Mouse (Mus musculus): Measurements from ENCODE around the gene Zbtb20. TPM values are rescaled to one million over a fixed set of nuclear protein-coding genes. Genes with fewer than 3 reads are reported as not detected.

Zbtb20 gene
- total RNA-seq, 2 experiments from 2014 or later: 8.1 to 9.4 TPM

DNA sequence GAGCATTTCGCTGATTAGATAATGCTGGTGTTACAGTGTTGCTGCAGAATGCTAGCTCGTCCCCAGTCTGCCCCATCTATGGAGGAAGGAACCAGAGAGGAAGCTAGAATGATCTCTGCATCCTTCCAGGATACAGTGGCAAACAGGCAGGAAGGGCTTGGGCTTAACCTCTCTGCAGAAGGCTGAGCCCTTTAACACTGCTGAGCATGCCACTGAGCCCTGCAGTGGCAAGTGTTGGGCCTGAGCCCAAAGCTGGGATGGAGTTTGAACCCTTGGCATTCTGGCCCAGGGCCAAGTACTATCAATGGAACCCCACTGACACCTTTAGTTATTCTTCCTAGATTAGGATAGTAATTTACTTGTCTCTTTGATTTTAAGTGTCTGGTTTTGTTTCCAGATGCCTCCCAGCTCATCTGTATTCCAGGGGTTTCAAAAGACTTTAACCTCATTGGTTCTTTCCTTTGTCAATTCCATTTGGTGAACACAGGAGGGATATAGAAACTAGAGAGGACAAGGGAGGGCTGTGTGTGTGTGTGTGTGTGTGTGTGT lies 532.0 kb downstream of the Zbtb20 start:
- ATAC-seq (replicated peaks; ENCODE audit: low FRiP score, low TSS enrichment, poor library complexity, severe bottlenecking): no peak

DNA sequence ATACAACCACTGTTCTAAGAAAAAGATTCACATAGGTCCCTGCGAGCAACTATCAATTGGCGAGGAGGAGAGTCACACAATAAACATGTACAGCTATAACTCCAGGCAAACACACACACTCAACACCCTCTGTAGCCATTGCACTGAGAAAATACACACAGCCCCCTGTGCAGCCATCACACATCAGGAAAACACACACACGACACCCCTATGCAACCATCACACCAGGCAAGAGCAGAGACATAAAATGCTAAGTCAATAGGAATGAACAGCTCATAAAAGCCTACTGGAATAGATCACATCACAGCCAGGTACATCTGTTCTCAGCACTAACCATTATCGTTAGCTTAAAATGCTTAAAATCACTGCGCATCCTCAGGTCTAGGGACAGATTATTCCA lies 532.9 kb downstream of the Zbtb20 start:
- ATAC-seq (replicated peaks; ENCODE audit: low FRiP score, low TSS enrichment, poor library complexity, severe bottlenecking): no peak

DNA sequence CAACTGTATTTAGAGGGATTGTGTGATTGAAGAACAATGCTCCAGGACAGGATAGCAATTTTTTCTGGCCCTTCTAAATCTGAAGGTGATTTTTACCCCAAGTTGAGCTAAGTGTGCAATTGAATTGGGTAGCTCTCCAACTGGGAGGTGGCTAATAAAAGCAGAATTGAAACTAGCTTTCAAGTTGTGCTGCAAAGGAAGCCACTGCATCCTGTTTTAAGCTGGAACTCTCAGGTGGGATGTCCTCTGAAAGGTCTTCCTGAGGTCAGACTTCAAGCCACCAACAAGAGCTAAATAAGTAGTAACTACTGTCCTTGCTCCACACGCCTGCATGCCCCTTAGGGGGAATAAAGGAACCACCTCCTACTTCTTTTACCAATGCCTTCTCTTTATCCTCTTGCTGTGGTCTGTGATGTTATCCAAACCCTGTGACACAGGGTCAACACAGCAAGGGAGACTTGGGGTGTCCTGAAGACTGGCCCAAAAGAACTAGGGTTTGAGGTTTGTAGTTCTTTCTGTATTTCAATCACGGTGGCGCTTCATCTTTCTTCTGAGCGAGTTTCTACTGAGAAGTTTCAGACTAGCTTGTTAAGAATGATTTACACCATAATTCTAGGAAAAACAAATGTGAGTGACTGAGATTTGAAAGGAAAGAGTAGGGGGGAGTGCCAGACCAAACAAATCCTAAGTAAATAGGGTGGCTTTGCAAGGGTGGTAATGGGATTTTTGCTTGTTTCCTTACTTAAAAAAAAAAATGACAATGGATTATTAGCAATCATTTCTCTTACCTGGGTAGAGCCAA lies 533.6 kb downstream of the Zbtb20 start:
- ATAC-seq (replicated peaks; ENCODE audit: low FRiP score, low TSS enrichment, poor library complexity, severe bottlenecking): no peak

DNA sequence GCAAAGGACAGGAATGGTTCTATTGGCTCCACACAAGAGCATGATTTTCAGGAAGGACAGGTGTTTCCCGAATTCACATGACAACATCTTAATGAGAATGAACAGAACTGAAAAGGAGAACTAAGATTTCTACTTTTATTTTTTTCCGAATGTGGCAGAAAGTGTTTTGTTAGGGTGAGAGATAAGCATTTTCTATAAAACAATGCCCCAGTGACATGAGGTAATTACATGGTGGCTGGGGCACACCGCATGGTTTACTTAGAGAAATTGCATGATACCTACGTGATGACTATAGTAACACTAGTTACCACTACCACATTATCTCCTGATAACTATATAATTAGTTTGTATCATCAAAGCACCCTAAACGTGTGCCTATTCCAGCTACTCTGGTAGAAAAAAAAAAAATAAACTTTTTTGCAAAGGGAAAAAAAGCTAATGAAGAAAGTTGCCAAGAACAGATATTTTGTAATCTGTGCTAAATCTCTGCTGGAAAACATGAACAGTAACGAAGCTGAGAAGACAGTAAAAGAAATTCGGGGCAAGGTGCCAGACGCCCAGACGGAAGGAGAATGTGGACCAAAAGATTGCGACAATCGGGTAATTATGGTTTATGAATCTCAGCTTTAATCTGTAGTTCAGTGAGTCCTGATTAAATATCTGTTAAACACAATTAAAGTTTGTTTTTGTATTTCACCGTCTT lies 534.4 kb downstream of the Zbtb20 start:
- no peak for ATAC-seq (replicated peaks; ENCODE audit: low FRiP score, low TSS enrichment, poor library complexity, severe bottlenecking)

DNA sequence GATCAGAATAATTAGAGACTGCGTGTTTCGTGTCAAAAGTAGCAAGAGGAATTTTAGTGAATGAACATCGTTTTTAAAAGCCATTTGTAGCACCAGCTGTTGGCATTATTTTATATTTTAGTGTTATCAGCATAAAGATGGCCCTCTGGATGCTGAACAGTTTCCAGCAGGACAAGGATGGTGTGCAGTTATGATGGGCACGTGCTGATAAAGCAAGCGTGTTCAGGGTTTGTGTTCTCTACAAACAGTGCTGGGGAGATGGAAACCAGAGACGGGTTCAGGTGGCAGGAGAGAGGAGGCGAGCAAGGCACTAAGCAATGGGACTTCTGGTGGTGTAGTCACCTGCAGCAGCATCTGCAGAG lies 534.9 kb downstream of the Zbtb20 start:
- no peak for ATAC-seq (replicated peaks; ENCODE audit: low FRiP score, low TSS enrichment, poor library complexity, severe bottlenecking)

DNA sequence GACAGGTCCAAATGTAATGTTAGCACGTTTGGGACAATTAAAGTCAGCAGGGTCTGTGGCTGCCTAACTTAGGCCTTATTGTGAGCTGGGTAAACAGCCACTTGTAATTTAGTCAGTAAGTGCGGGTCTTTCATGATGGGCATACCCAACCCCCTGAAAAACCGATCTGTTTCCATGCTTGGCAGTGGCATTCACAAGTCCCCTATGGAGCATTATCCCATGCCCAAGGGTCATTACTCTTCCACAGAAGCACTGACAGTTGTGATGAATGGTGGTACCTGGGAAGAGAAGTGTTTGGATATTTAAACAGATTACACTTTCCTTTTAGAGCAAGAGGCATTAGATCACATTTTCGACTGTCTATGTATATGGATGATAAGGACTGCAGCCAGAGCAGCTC lies 540.2 kb downstream of the Zbtb20 start:
- no peak for ATAC-seq (replicated peaks; ENCODE audit: low FRiP score, low TSS enrichment, poor library complexity, severe bottlenecking)

DNA sequence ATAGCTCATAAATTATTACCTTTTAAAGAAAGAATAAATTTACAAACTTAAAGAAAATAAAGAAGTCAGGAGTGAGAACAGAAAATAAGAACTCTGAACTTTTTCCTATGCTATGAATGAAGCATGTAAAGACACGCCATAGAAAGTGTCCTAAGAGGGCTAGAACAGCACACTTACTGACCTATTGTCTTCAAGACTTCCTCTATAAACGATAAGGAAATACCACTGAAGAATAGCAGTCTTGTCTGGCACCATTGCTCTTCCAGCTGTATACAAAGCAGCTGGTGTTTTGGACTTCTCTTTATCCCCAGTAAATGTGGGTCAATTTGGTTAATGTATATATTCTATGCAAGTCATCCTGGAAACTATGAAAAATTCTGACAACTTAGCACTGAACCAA lies 544.2 kb downstream of the Zbtb20 start:
- ATAC-seq (replicated peaks; ENCODE audit: low FRiP score, low TSS enrichment, poor library complexity, severe bottlenecking): no peak

DNA sequence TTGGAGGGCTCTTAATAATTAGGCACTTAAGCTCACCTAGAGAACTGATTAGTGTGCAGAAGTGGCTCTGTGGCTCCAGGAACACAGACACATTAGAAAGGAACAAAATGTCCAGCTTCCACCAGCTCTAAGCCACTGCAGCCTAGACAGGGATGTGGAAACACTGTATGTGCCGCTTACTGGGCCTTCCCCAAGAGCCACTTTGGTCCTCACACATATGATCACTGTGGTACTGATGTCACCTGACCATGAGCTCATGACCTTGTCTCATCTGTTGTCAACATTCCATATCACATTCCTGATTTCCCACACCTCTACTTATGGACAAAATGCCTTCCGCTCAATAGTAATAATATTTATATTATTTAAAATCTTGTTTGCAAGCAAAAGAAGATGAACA lies 553.3 kb downstream of the Zbtb20 start:
- no peak for ATAC-seq (replicated peaks; ENCODE audit: low FRiP score, low TSS enrichment, poor library complexity, severe bottlenecking)

DNA sequence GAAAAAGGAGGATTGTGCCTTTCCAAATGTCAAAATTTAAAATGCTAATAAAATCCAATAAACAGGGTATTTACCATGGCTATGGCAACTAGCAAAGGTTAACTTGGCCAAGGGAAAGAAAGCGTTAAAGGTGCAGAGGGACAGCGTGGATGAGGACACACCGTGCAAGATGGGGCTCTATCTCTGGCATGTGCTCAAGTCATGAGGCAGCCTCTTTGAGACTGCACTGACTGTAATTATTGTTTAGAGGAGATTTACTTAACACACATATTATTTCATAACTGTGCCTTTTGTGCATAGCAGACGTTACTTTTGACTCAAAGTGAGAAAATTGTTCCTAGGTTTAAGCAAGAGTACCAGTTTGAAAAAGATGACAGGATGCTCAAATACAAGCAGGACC lies 554.3 kb downstream of the Zbtb20 start:
- ATAC-seq (replicated peaks; ENCODE audit: low FRiP score, low TSS enrichment, poor library complexity, severe bottlenecking): no peak

DNA sequence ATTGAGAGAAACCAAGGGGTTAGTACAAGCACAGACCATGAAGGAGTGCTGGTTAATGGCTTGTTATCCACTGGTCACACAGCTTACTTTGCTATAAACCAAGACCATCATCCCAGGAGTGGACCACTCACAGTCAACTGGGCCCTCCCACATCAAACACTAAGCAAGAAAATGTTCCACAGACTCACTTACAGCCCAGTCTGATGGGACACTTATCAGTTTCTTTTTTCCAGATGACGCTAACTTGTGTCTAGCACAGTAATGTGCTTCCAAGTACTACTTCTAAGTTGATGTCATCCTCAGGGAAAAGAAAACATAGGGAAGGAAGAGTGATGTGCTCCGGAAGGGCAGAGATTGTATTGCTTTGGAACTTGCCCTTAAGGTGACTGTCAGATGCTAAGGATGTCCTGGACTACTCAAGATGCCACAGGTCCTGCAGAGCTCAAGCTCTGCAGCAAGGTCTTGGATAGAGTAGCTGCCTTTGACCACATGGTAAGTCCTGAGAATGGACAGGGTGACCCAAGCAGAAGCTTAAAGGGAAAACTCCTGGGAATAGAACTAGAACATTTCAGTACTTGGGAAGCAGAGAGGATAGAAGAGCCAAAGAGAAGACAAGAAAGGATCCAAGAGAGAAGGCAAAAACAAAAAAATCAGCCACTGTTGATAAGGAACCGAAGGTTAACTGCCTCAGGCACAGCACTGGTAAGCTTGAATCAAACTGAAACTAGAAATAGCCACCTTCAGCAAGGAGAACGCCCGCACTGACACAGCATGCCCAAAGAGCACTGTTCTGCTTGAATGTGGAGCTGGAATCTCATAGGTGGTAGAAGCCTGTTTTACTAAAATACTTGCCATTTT lies 556.1 kb downstream of the Zbtb20 start:
- ATAC-seq (replicated peaks; ENCODE audit: low FRiP score, low TSS enrichment, poor library complexity, severe bottlenecking): no peak; the same call in 1 of the 2 replicates

DNA sequence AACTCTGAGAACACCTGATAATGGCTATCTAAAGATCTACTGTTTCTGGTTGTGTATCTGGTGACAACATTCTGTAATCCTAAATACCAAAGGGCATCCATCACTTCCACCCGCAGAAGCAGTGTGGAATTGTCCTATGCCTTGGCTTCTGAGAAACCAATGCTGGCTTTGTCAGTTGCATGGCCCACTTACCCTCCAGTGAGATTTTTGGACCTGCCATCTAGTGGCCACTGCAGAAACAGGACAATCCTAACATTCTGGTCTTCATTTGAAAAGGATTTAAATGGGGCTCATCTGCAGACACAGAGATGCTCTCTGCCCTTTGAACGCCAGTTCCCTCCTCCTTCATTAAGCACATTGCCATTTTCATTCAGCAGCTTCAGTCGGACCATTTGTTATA lies 559.3 kb downstream of the Zbtb20 start:
- ATAC-seq (replicated peaks; ENCODE audit: low FRiP score, low TSS enrichment, poor library complexity, severe bottlenecking): 0 out of 2 replicates have a peak, but pooled peaks have one; percentile 57

DNA sequence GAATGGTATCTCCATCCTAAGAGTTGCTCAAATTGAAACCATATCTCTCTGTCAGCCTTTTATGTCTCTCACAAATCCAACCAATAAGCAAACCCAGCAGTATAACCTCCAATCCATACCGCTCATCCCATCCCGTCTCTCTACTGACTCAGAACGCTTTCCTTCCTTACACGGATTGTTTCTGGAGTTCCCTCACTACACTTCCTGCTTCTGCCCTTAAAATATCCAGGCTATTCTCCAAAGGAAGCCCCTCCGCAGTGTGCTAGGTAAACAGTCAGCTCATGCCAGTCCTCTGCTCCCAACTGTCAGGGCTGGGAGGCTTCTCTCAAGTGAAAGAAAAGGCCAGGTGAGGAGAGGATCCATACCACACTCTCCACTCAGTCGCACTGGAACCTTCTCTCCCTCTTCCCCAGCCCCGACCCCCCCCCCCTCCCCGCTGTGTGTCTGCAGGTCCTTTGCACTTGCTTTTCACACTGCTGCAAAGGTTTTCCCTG lies 563.2 kb downstream of the Zbtb20 start:
- no peak for ATAC-seq (replicated peaks; ENCODE audit: low FRiP score, low TSS enrichment, poor library complexity, severe bottlenecking)

DNA sequence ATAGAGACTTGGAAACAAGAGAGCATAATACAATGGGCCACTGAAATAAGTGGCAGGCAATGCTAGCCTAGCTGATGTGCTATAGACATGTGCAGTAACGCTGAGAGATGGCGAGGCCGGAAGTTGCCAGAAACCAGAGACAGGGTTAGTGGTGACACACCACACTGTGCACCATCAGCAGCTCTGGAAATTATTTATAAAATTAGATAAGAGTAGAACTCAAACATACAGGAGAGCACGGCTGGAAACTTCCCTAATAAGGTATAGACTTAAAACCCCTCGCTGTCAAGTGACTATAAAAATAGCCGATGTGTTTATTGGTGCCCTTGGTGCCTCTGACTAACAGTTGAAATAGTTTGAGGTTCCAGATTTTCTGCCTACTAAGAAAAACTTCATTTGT lies 565.7 kb downstream of the Zbtb20 start:
- no peak for ATAC-seq (replicated peaks; ENCODE audit: low FRiP score, low TSS enrichment, poor library complexity, severe bottlenecking)

DNA sequence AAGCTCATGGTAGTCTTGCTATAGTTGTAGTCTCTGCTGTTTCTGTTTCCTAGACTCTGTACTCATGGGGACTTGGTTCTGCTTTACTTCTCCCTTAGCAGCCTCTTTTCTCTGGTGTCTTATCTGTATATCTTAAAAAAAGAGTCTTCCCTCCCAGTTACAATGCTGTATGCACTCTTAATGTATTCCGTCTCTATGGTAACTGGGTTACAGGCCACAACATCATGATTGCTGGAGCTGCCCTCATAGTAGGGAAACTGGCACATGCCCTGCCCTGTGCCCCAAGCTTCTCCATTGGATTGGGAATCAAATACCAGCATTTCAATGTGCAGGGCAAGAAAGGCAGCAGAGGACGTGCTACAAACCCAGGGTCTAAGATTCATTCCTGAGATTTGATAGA lies 567.4 kb downstream of the Zbtb20 start:
- no peak for ATAC-seq (replicated peaks; ENCODE audit: low FRiP score, low TSS enrichment, poor library complexity, severe bottlenecking)

DNA sequence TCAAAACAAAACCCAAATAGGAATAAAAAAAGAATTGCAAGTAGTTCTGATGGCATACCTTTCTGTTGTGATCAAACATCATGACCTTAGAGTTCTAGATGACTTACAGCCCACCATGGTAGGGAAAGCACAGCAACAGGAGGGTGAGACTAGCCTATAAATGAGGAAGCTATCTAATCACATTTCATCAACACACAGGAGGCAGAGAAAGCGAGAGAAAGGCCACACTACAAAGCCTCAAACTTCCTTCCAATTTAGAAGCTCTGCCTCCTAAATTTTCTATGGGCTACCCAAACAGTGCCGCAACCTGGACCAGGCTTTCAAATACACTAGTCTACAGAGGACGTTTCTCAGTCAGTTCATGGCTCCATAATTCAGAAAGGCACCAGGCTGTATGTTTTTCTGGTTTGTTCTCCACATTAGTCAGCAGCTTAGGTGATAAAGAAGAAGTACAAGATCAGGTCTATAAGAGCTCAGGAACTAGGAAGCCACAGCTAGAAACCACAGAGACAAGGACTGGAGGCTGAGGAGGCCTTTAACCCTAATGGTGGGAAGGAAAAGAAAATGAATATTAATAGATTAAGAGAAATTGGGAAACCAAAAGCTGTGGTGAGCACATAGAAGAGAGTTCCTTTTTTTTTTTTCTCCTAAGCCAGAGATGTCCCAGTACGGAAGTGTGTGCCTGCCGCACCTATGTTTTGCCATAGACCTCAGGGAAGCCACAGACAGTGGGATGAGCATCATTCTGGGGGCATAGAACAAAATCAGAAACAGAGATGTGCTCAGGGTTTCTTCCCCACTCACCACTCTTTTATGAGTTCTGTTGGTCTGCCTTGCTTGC lies 572.7 kb downstream of the Zbtb20 start:
- peak; percentile 50 for ATAC-seq (replicated peaks; ENCODE audit: low FRiP score, low TSS enrichment, poor library complexity, severe bottlenecking)

DNA sequence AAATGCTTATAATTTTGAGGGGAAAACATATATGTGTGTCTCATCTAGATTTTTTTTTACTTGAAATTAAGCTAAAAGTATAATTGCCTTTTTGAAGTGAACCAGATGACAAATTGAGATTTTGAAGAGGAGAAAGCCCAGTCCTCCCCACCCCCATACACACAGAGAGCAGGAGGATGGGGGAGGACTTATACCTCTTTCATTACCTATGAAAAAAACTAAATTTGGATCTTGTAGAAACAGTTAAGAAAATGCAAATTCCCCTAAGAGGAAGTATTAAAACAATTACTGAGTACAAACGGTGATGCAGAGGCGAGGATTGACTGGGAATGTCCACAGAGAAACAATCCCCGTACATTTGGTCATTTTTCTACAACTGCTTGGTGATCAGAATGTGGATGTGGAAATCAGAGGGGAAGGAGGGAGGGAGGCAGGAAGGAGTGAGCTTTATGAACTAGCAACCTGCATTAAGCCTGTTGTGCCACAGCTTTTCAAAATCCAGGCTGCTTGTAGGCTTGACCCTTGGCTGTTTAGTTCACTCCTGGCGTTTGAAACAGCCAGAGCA lies 578.8 kb downstream of the Zbtb20 start:
- ATAC-seq (replicated peaks; ENCODE audit: low FRiP score, low TSS enrichment, poor library complexity, severe bottlenecking): no peak

DNA sequence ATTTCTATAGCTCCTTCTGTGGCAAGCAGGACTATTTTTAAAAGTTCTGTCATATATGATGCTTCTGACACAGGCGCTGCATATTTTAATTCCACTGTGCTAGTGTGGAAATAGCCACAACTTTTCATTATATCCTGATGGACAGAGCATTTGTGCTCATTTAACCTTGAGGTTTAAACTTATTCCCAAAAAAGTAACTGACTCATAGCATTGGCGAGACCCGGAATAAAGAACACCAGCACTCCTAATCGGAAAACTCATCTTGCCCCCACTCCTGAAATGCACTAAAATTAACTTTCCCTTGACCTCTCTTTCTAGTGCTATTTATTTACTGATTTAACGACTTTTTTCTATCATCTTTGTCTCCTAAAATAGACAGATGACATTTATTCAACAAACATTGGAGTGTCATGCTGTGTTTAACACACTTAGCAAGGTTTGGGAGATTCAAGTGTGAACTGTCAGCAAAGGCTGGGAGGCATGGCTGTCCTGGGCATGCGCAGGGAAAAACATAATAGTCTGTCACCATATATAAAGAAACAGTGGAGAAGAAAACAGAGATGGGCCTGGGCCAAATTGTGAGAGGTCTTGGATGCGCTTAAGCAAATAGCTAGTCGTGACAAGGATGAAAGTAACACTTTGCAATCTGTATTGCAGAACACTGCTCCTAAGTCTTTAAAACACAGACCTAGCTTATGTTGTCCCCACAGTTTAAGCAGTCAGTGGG lies 580.9 kb downstream of the Zbtb20 start:
- no peak for ATAC-seq (replicated peaks; ENCODE audit: low FRiP score, low TSS enrichment, poor library complexity, severe bottlenecking)

DNA sequence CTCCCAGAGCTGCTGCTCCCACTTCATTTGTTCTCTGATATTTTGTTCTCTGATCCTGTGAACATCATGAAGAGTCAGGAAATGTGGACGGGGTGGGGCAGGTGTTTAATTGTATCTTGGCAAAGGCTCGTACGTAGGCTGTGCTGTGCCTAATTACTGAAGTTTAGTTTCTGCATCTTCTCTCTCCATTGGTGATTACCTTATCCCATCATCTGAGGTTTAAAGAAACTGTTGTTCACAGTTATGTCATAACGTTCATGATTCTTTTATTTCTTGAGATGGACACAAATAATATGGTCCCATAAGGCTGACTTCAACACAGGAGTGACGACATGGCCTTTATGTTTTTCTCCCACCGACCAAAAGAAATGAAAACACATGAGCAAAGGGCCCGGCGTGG lies 582.1 kb downstream of the Zbtb20 start:
- ATAC-seq (replicated peaks; ENCODE audit: low FRiP score, low TSS enrichment, poor library complexity, severe bottlenecking): no peak
